Mouse (Mus musculus) G1E (cell line): ENCODE measurements around the gene Tmc8.

Experiments used
- CTCF ChIP-seq: IDR thresholded peaks from 2 replicates; pipeline ENCODE4 v1.5.1; 2012; ENCODE audit warnings: low read depth, low read length, inconsistent platforms, mixed read lengths
- GATA1 ChIP-seq: IDR thresholded peaks from 2 replicates; pipeline ENCODE4 v1.6.1; 2012; ENCODE audit warnings: borderline replicate concordance, low read length, inconsistent platforms, mixed read lengths
- POLR2AphosphoS5 ChIP-seq: IDR thresholded peaks from 2 replicates; pipeline ENCODE4 v1.6.1; 2012; ENCODE audit warnings: low read depth, low read length, inconsistent platforms; ENCODE audit not compliant: insufficient replicate concordance

DNA sequence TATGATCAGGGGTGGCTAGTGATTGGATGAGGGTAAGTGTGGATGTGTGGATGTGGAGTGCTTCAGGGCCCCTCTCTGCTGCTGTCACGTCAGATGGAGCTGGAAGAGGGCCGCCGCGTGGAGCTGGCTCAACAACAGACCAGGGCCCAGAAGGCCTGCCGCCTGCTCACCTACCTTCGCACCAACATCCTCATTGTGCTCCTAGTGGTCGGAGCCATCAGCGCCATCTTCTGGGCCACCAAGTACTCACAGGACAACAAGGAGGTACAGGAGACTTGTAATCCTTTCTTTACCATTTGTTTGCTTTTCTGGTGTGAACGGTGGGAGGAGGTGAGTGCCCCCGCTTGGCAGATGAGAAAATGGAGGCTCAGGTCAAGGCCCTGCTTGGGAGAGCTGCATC is 4.4 kb downstream of the Tmc8 start:
- 0 out of 2 replicates have a peak, but pooled peaks have one; percentile 26 for TF ChIP-seq CTCF
- no peak for TF ChIP-seq POLR2AphosphoS5
- no peak for TF ChIP-seq GATA1
